Mouse (Mus musculus): ENCODE measurements at regions not wholly inside any gene's neighbourhood (a gene's known extent, or its start where the extent isn't known, plus 50 kb on each side); places are given as distances from the start of the nearest gene placed in this dataset.
A peak's percentile ranks its signal among the peaks of the same experiment; 100 is the strongest.

DNA sequence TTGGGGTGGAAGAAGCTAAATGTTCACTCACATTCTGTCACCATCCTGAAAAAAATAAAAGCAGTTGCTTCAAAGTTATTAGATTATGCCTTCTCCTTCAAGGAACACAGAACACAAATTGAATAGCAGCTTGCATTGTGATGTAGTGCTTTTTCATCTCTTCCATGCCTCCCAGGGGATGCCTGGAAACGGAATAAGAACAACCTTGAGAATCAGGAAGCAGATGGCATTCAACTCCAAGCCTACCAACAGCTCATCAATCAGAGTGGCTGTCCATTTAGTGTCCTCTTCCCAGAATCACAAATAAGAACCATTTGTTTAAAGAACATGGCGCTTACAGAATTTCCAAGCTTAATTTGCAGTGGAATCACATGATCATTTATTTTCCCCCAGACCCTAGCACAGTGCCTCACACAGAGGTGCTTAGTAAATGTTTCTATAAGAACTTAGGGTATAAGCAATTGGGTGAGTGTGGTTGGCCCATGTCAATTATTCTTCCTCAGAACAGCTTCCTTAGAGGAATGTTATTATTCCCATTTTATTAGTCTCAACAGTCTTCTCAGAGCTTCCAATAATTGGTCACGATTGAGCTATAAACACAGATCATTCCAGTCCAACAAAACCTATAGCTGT is 70.6 kb upstream of the C1qtnf7 start:
- no peak overlapping the region for H3K4me3 ChIP-seq
- no peak for TF ChIP-seq CTCF (conservative IDR thresholded peaks at IDR 0.05)
- no peak overlapping the region for H3K27ac ChIP-seq
- DNase-seq (ENCODE audit: low spot score in 2 of 2) = no peak

DNA sequence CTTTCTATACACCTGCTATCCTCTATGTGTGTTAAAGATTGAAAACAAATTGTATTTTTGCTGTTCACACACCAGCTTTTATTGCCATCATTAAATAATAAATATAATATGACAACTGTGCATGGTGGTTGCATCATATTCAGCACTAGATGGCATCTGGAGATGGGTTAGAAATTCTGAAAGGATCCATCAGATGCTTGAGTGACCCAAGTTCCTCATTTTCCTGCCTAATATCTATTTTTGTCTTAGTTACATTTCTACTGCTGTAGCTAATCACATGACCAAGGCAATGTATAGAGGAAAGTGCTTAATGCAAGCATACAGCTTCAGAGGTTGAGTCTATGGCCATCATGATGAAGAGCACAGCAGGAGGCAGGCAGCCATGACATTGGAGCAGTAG is 69.7 kb upstream of the C1qtnf7 start:
- TF ChIP-seq CTCF (conservative IDR thresholded peaks at IDR 0.05) = peak; percentile 44
- DNase-seq (ENCODE audit: low spot score in 2 of 2) = no peak
- H3K4me3 ChIP-seq = no peak overlapping the region
- no peak overlapping the region for H3K27ac ChIP-seq

GRCm38 (mm10) chr5:43446295-43446694 is 69.0 kb upstream of the C1qtnf7 start:
- no peak overlapping the region for H3K4me3 ChIP-seq
- DNase-seq (ENCODE audit: low spot score in 2 of 2) = no peak
- no peak overlapping the region for H3K27ac ChIP-seq
- TF ChIP-seq CTCF (conservative IDR thresholded peaks at IDR 0.05) = no peak

- peak in 1 of 2 experiments; percentile 20 for DNase-seq (ENCODE audit: low spot score in 2 of 2)
- TF ChIP-seq CTCF (conservative IDR thresholded peaks at IDR 0.05) = no peak
- Histone ChIP-seq H3K27ac (no peak overlapping the region), H3K4me3 (no peak overlapping the region)
Measured at GRCm38 (mm10) chr5:43456018-43456417, 59.3 kb upstream of the C1qtnf7 start.

DNA sequence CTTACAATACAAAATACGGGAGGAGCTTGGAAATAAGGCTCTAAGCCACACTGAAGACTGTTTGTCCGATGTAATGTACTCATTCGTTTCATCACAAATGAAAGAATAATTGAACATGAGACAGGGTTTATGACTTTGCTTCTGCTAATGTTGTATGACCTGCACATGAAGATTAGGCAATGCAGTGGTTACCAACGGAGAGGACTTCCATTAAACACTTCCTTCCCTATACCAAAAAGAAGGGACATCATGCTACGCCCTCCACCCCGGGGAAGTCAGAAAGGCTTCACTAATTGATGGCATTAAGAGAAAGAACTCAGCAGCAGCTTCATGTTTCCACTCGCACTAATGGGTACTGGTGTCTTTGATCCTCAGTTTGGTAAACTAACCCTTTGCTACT is 57.6 kb upstream of the C1qtnf7 start:
- no peak for DNase-seq (ENCODE audit: low spot score in 2 of 2)

GRCm38 (mm10) chr5:43461987-43462715 is 53.2 kb upstream of the C1qtnf7 start:
- no peak overlapping the region for H3K4me3 ChIP-seq
- H3K27ac ChIP-seq = no peak overlapping the region
- no peak for DNase-seq (ENCODE audit: low spot score in 2 of 2)
- TF ChIP-seq CTCF (conservative IDR thresholded peaks at IDR 0.05) = no peak

More for the DNA sequence above, 57.6 kb upstream of the C1qtnf7 start:
- TF ChIP-seq CTCF (conservative IDR thresholded peaks at IDR 0.05) = no peak
- no peak overlapping the region for H3K4me3 ChIP-seq
- H3K27ac ChIP-seq = no peak overlapping the region

Measured in layer of hippocampus, adult 2 months (tissue).